Mouse (Mus musculus) cerebellum, postnatal 10 days (tissue): ENCODE results near the gene Cox20.
"Not testable (repeated sequence)": the region's sequence is repeated elsewhere in the genome, so short reads cannot be mapped to it uniquely, and the experiment has no call there.

ENCODE experiments used
- DNase-seq, 2 experiments: peaks; one replicate each; pipeline ENCODE4 v3.0.0; 2021; ENCODE audit warnings: mixed read lengths in 2 of 2

Cox20 gene

GRCm38 (mm10) chr1:178320723-178321590, 2.0 kb downstream of the Cox20 start:
- DNase-seq: no peak

- no peak for DNase-seq
Measured at GRCm38 (mm10) chr1:178321730-178322357, 2.9 kb downstream of the Cox20 start.

GRCm38 (mm10) chr1:178323235-178323634, 4.3 kb downstream of the Cox20 start:
- no peak for DNase-seq

- no peak for DNase-seq
Measured at GRCm38 (mm10) chr1:178324568-178324967, 5.6 kb downstream of the Cox20 start.

GRCm38 (mm10) chr1:178326357-178326756, 7.4 kb downstream of the Cox20 start:
- DNase-seq: no peak

- DNase-seq: no peak
Measured at GRCm38 (mm10) chr1:178326950-178327349, 8.0 kb downstream of the Cox20 start.

GRCm38 (mm10) chr1:178329017-178329416, 10.1 kb downstream of the Cox20 start:
- no peak for DNase-seq

- no peak for DNase-seq
Measured at GRCm38 (mm10) chr1:178329946-178330345, 11.0 kb downstream of the Cox20 start.

GRCm38 (mm10) chr1:178335860-178336261, 16.9 kb downstream of the Cox20 start:
- peak; percentile 21 to 45 for DNase-seq

GRCm38 (mm10) chr1:178336289-178336775, 17.4 kb downstream of the Cox20 start:
- DNase-seq: peak; percentile 98

GRCm38 (mm10) chr1:178336777-178337481, 18.0 kb downstream of the Cox20 start:
- DNase-seq: peak in 1 of 2 experiments; percentile 64

GRCm38 (mm10) chr1:178337551-178338317, 18.8 kb downstream of the Cox20 start, which contains the start of gene Hnrnpu:
Gene Hnrnpu, minus strand, starts transcription at chr1:178337797.
- DNase-seq: peak; percentile 99

GRCm38 (mm10) chr1:178338318-178338641, 19.4 kb downstream of the Cox20 start:
- peak; percentile 37 to 56 for DNase-seq

GRCm38 (mm10) chr1:178340213-178340612, 21.3 kb downstream of the Cox20 start:
- no peak for DNase-seq

- DNase-seq: no peak
Measured at GRCm38 (mm10) chr1:178341435-178341834, 22.5 kb downstream of the Cox20 start.

- DNase-seq: no peak
Measured at GRCm38 (mm10) chr1:178342063-178342462, 23.1 kb downstream of the Cox20 start.

- DNase-seq: no peak
Measured at GRCm38 (mm10) chr1:178342612-178343011, 23.7 kb downstream of the Cox20 start.

GRCm38 (mm10) chr1:178344071-178344805, 25.3 kb downstream of the Cox20 start:
- not testable (repeated sequence) for DNase-seq

- no peak for DNase-seq
Measured at GRCm38 (mm10) chr1:178350792-178351191, 31.9 kb downstream of the Cox20 start.

- no peak for DNase-seq
Measured at GRCm38 (mm10) chr1:178351643-178352042, 32.7 kb downstream of the Cox20 start.

- no peak for DNase-seq
Measured at GRCm38 (mm10) chr1:178354576-178354975, 35.6 kb downstream of the Cox20 start.
